Mouse (Mus musculus): ENCODE data around the gene Hist1h3b. TPM values are rescaled to one million over a fixed set of nuclear protein-coding genes. Genes with fewer than 3 reads are reported as not detected.
A peak's percentile ranks its signal among the peaks of the same experiment; 100 is the strongest.
"Not testable (repeated sequence)": the region's sequence is repeated elsewhere in the genome, so short reads cannot be mapped to it uniquely, and the experiment has no call there.

The Hist1h3b gene
- polyA plus RNA-seq, 1 experiment from 2014 or later: 15.4 TPM

- no peak for DNase-seq (ENCODE audit: low spot score)
- H3K27ac ChIP-seq (ENCODE audit: low read depth, low read length): no peak overlapping the region
- no peak overlapping the region for H3K4me3 ChIP-seq (ENCODE audit: low read depth, low read length)
- no peaks in the 10 kb centered on the region; the same call in 1 of the 2 replicates for H3K4me1 ChIP-seq (replicated peaks; ENCODE audit: control insufficient read depth, insufficient read depth, low read length)
- no peak overlapping the region for H3K9ac ChIP-seq (ENCODE audit: low read length)
- 71% methylated on average over 5 of the region's 5 CpGs for WGBS
- peak overlapping the region; percentile 95; the same call in 1 of the 2 replicates for H3K4me2 ChIP-seq (ENCODE audit: low read depth, low read length, severe bottlenecking)
- no peak for ATAC-seq (replicated peaks; ENCODE audit: low FRiP score)
- H3K27me3 ChIP-seq (ENCODE audit: control insufficient read depth, insufficient read depth, low read length): no peaks in the 10 kb centered on the region
- no peaks in the 10 kb centered on the region for H3K36me3 ChIP-seq (ENCODE audit: control insufficient read depth, insufficient read depth, low read length)
- no peaks in the 10 kb centered on the region for H3K9me3 ChIP-seq (ENCODE audit: control insufficient read depth, low read length)
Observed at GRCm38 (mm10) chr13:23740910-23741309, 11.2 kb upstream of the Hist1h3b start.

GRCm38 (mm10) chr13:23742007-23742406 lies 10.1 kb upstream of the Hist1h3b start:
- H3K27ac ChIP-seq (ENCODE audit: low read depth, low read length): no peak overlapping the region
- no peaks in the 10 kb centered on the region for H3K36me3 ChIP-seq (ENCODE audit: control insufficient read depth, insufficient read depth, low read length)
- H3K9me3 ChIP-seq (ENCODE audit: control insufficient read depth, low read length): no peaks in the 10 kb centered on the region

GRCm38 (mm10) chr13:23743215-23743614 lies 8.9 kb upstream of the Hist1h3b start:
- peak overlapping the region; percentile 47; the same call in 1 of the 2 replicates for H3K27ac ChIP-seq (ENCODE audit: low read depth, low read length)
- 87% methylated on average over 5 of the region's 5 CpGs for WGBS
- no peak overlapping the region for H3K9ac ChIP-seq (ENCODE audit: low read length)
- H3K9me3 ChIP-seq (ENCODE audit: control insufficient read depth, low read length): no peaks in the 10 kb centered on the region
- no peak for ATAC-seq (replicated peaks; ENCODE audit: low FRiP score)
- H3K4me2 ChIP-seq (ENCODE audit: low read depth, low read length, severe bottlenecking): no peak overlapping the region
- H3K27me3 ChIP-seq (ENCODE audit: control insufficient read depth, insufficient read depth, low read length): no peaks in the 10 kb centered on the region
- no peaks in the 10 kb centered on the region for H3K36me3 ChIP-seq (ENCODE audit: control insufficient read depth, insufficient read depth, low read length)
- no peak for DNase-seq (ENCODE audit: low spot score)
- no peak overlapping the region for H3K4me3 ChIP-seq (ENCODE audit: low read depth, low read length)
- H3K4me1 ChIP-seq (replicated peaks; ENCODE audit: control insufficient read depth, insufficient read depth, low read length): no peaks in the 10 kb centered on the region; the same call in 1 of the 2 replicates

More at GRCm38 (mm10) chr13:23742007-23742406, 10.1 kb upstream of the Hist1h3b start:
- ATAC-seq (replicated peaks; ENCODE audit: low FRiP score) (no peak), DNase-seq (ENCODE audit: low spot score) (no peak)
- Histone ChIP-seq H3K4me1 (replicated peaks; ENCODE audit: control insufficient read depth, insufficient read depth, low read length) (no peaks in the 10 kb centered on the region; the same call in 1 of the 2 replicates), H3K9ac (ENCODE audit: low read length) (no peak overlapping the region), H3K27me3 (ENCODE audit: control insufficient read depth, insufficient read depth, low read length) (no peaks in the 10 kb centered on the region), H3K4me2 (ENCODE audit: low read depth, low read length, severe bottlenecking) (no peak overlapping the region), H3K4me3 (ENCODE audit: low read depth, low read length) (no peak overlapping the region)

GRCm38 (mm10) chr13:23743963-23744362 lies 8.1 kb upstream of the Hist1h3b start:
- peak overlapping the region; percentile 99 for H3K27ac ChIP-seq (ENCODE audit: low read depth, low read length)
- H3K36me3 ChIP-seq (ENCODE audit: control insufficient read depth, insufficient read depth, low read length): no peaks in the 10 kb centered on the region
- H3K4me2 ChIP-seq (ENCODE audit: low read depth, low read length, severe bottlenecking): peak overlapping the region; percentile 58
- WGBS: 53% methylated on average over 4 of the region's 4 CpGs
- no peak for DNase-seq (ENCODE audit: low spot score)
- H3K4me3 ChIP-seq (ENCODE audit: low read depth, low read length): 0 out of 2 replicates have a peak overlapping the region, but pooled peaks have one; percentile 38
- H3K9ac ChIP-seq (ENCODE audit: low read length): peak overlapping the region; percentile 75
- ATAC-seq (replicated peaks; ENCODE audit: low FRiP score): no peak
- no peaks in the 10 kb centered on the region for H3K9me3 ChIP-seq (ENCODE audit: control insufficient read depth, low read length)
- H3K4me1 ChIP-seq (replicated peaks; ENCODE audit: control insufficient read depth, insufficient read depth, low read length): no peaks in the 10 kb centered on the region; the same call in 1 of the 2 replicates
- H3K27me3 ChIP-seq (ENCODE audit: control insufficient read depth, insufficient read depth, low read length): no peaks in the 10 kb centered on the region

- ATAC-seq (replicated peaks; ENCODE audit: low FRiP score) (peak; percentile 0; the same call in 1 of the 2 replicates), DNase-seq (ENCODE audit: low spot score) (no peak)
- peak overlapping the region; percentile 38 for H3K4me3 ChIP-seq (ENCODE audit: low read depth, low read length)
- no peaks in the 10 kb centered on the region for H3K9me3 ChIP-seq (ENCODE audit: control insufficient read depth, low read length)
- no peaks in the 10 kb centered on the region for H3K27me3 ChIP-seq (ENCODE audit: control insufficient read depth, insufficient read depth, low read length)
- no peaks in the 10 kb centered on the region; the same call in 1 of the 2 replicates for H3K4me1 ChIP-seq (replicated peaks; ENCODE audit: control insufficient read depth, insufficient read depth, low read length)
- H3K4me2 ChIP-seq (ENCODE audit: low read depth, low read length, severe bottlenecking): peak overlapping the region; percentile 58
- 2% methylated on average over 13 of the region's 36 CpGs for WGBS
- H3K9ac ChIP-seq (ENCODE audit: low read length): peak overlapping the region; percentile 75
- H3K36me3 ChIP-seq (ENCODE audit: control insufficient read depth, insufficient read depth, low read length): no peaks in the 10 kb centered on the region
- peak overlapping the region; percentile 99 for H3K27ac ChIP-seq (ENCODE audit: low read depth, low read length)
Observed at GRCm38 (mm10) chr13:23744421-23745380, 7.4 kb upstream of the Hist1h3b start.

- peak; percentile 76 for ATAC-seq (replicated peaks; ENCODE audit: low FRiP score)
Observed at GRCm38 (mm10) chr13:23745381-23746161, 6.5 kb upstream of the Hist1h3b start, which contains the start of gene Hist1h3c. Hist1h3c (minus strand) TSS chr13:23745602.

GRCm38 (mm10) chr13:23746201-23747080 lies 5.6 kb upstream of the Hist1h3b start, which contains the start of gene Hist1h2bb:
Hist1h2bb (plus strand) TSS chr13:23746734.
- ATAC-seq (replicated peaks; ENCODE audit: low FRiP score): peak; percentile 90
- WGBS: under 1% methylated on average over 36 of the region's 58 CpGs
- Histone ChIP-seq H3K4me3 (ENCODE audit: low read depth, low read length) (peak within 1 kb of the TSS; percentile 38), H3K27ac (ENCODE audit: low read depth, low read length) (peak within 1 kb of the TSS; percentile 99), H3K4me2 (ENCODE audit: low read depth, low read length, severe bottlenecking) (peak within 1 kb of the TSS; percentile 60), H3K9ac (ENCODE audit: low read length) (peak within 1 kb of the TSS; percentile 81)
- H3K9me3 ChIP-seq (ENCODE audit: control insufficient read depth, low read length); H3K4me1 ChIP-seq (replicated peaks; ENCODE audit: control insufficient read depth, insufficient read depth, low read length); H3K36me3 ChIP-seq (ENCODE audit: control insufficient read depth, insufficient read depth, low read length); H3K27me3 ChIP-seq (ENCODE audit: control insufficient read depth, insufficient read depth, low read length): not testable (repeated sequence)
- DNase-seq (ENCODE audit: low spot score): peak; percentile 87

More at GRCm38 (mm10) chr13:23745381-23746161, 6.5 kb upstream of the Hist1h3b start, which contains the start of gene Hist1h3c:
- Histone ChIP-seq H3K27ac (ENCODE audit: low read depth, low read length) (peak within 1 kb of the TSS; percentile 99), H3K9me3 (ENCODE audit: control insufficient read depth, low read length) (no peaks in the 10 kb centered on the region), H3K4me2 (ENCODE audit: low read depth, low read length, severe bottlenecking) (peak within 1 kb of the TSS; percentile 59), H3K9ac (ENCODE audit: low read length) (peak within 1 kb of the TSS; percentile 81), H3K36me3 (ENCODE audit: control insufficient read depth, insufficient read depth, low read length) (no peaks in the 10 kb centered on the region), H3K27me3 (ENCODE audit: control insufficient read depth, insufficient read depth, low read length) (no peaks in the 10 kb centered on the region), H3K4me1 (replicated peaks; ENCODE audit: control insufficient read depth, insufficient read depth, low read length) (no peaks in the 10 kb centered on the region; the same call in 1 of the 2 replicates), H3K4me3 (ENCODE audit: low read depth, low read length) (peak within 1 kb of the TSS; percentile 38)
- peak; percentile 84 for DNase-seq (ENCODE audit: low spot score)
- under 1% methylated on average over 23 of the region's 28 CpGs for WGBS
